Mouse (Mus musculus) forebrain, embryonic 16.5 days (tissue): Measurements from ENCODE around the gene Gm17364. TPM values are rescaled to one million over a fixed set of nuclear protein-coding genes. Genes with fewer than 3 reads are reported as not detected.

ENCODE experiments used
- ATAC-seq: fragments of 200-750 bp; cut with Nextera tagmentation; 2 replicates; pipeline ENCODE4 v1.8.0; 2017; ENCODE audit warnings: mild to moderate bottlenecking, moderate library complexity
- H3K27ac ChIP-seq: fragments of 300-500 bp; sonication (generic); 2 replicates; pipeline ENCODE4 v1.5.1; 2014; ENCODE audit warnings: low read length, control low read depth
- H3K27me3 ChIP-seq: fragments of 300-500 bp; sonication (generic); replicated peaks from 2 replicates; pipeline ENCODE4 v1.6.1; 2014; ENCODE audit warnings: low read length; ENCODE audit not compliant: control insufficient read depth, insufficient read depth
- H3K36me3 ChIP-seq: fragments of 300-500 bp; sonication (generic); 2 replicates; pipeline ENCODE4 v1.6.1; 2014; ENCODE audit not compliant: control insufficient read depth, insufficient read depth
- H3K4me1 ChIP-seq: fragments of 300-500 bp; sonication (generic); replicated peaks from 2 replicates; pipeline ENCODE4 v1.6.1; 2014; ENCODE audit warnings: low read length; ENCODE audit not compliant: control insufficient read depth, insufficient read depth
- H3K4me2 ChIP-seq: fragments of 300-500 bp; sonication (generic); 2 replicates; pipeline ENCODE4 v1.6.1; 2014; ENCODE audit warnings: mild to moderate bottlenecking, low read length, control low read depth
- H3K4me3 ChIP-seq: fragments of 300-500 bp; sonication (generic); replicated peaks from 2 replicates; pipeline ENCODE4 v1.5.1; 2014; ENCODE audit warnings: mild to moderate bottlenecking, low read length, control low read depth
- H3K9ac ChIP-seq: fragments of 300-500 bp; sonication (generic); replicated peaks from 2 replicates; pipeline ENCODE4 v1.6.1; 2014; ENCODE audit warnings: low read depth, low read length, control low read depth
- H3K9me3 ChIP-seq: fragments of 300-500 bp; sonication (generic); 2 replicates; pipeline ENCODE4 v1.6.1; 2016; ENCODE audit warnings: low read length; ENCODE audit not compliant: control insufficient read depth
- WGBS: fragments of 180-500 bp; shearing (Covaris S2); extraction: QIAGEN DNeasy Blood & Tissue Kit; methylation state at CpG from one replicate; pipeline ENCODE4 v1.1.7; 2014; 5-methylcytosine and 5-hydroxymethylcytosine counted together
- polyA plus RNA-seq: library from polyadenylated mRNA; unstranded; fragments of >200 nt; fragmentation: Nextera tagmentation; extraction: Ambion mirVana; gene quantifications from 2 replicates; pipeline ENCODE4 v1.2.1, GENCODE M21; 2015

Gene Gm17364
- polyA plus RNA-seq, 1 experiment from 2014 or later = not detected

DNA sequence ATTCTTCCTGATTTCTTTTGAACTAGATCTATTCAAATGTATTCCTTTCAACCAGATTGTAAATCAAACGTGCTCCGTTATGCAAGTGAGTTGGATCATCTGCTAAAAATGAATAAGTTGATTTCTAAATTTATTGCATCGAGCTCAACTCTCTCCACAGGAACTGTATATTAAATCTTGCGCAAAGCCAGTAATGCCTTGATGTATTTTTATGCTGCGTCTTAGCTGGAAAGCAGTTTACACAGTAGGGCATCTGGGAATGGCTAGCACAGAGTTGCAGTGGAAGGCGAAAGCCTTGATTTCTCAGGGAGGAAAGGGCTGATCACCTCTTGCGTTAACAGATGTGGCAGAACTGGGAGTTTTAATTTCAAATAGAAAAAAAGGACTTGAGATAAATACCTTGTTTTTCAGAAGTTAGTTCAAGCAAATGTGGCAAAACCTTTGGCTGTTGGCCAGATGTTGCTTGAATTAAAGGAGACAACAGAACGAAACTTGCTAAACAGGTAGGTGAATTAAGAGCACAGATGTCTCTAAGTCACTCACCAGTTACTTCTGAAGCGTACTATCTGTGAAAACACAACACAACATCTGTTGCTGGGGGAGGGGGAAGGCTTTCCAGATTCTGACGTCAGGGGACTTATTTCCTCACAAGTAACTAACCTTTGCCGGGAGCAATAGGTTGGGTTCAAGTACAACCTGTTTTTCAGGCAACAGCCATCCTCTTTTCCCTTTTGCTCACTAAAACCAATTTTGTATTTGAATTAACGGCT lies 24.8 kb downstream of the Gm17364 start:
- Histone ChIP-seq H3K9me3 (no peaks in the 10 kb centered on the region), H3K9ac (peak overlapping the region; percentile 48; the same call in 1 of the 2 replicates), H3K36me3 (no peaks in the 10 kb centered on the region), H3K4me2 (peak overlapping the region; percentile 74), H3K4me3 (peak overlapping the region; percentile 87), H3K27me3 (0 out of 2 replicates have a peak, but pooled peaks cover 5% of the 10 kb centered on the region), H3K4me1 (peaks cover 13% of the 10 kb centered on the region), H3K27ac (0 out of 2 replicates have a peak overlapping the region, but pooled peaks have one; percentile 32)
- ATAC-seq = peak; percentile 4; the same call in 1 of the 2 replicates
- 43% methylated on average over 12 of the region's 12 CpGs for WGBS

DNA sequence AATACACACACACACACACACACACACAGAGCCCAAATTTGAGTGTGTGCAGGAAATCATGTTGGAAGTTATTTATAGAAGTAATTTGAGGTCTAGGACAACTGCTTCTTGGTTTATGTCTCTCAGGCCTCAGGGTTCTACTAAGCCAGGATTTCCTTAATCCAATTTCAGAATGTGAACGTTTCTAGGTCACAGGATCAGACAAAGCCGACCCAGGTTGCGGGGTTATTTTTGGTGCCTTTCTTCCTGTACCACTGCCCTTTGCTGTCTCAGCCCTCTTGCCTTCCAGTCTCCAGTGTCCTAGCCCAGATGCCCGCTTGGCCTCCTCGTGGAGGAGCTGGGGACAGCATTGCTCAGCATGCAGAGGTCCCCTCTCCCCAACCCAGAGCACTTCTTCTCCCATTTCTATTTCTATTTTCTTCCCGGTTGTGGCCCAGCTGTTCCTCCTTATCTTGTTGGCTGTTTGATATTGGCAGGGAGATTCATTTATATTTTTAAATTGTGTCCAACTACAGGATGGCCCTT lies 29.4 kb downstream of the Gm17364 start:
- no peak overlapping the region for H3K27ac ChIP-seq
- ATAC-seq = no peak
- H3K36me3 ChIP-seq = no peaks in the 10 kb centered on the region
- H3K4me1 ChIP-seq = 0 out of 2 replicates have a peak, but pooled peaks cover 3% of the 10 kb centered on the region
- no peak overlapping the region for H3K4me3 ChIP-seq
- 66% methylated on average over 6 of the region's 6 CpGs for WGBS
- H3K27me3 ChIP-seq = 0 out of 2 replicates have a peak, but pooled peaks cover 5% of the 10 kb centered on the region
- no peak overlapping the region for H3K9ac ChIP-seq
- H3K4me2 ChIP-seq = no peak overlapping the region
- no peaks in the 10 kb centered on the region for H3K9me3 ChIP-seq

DNA sequence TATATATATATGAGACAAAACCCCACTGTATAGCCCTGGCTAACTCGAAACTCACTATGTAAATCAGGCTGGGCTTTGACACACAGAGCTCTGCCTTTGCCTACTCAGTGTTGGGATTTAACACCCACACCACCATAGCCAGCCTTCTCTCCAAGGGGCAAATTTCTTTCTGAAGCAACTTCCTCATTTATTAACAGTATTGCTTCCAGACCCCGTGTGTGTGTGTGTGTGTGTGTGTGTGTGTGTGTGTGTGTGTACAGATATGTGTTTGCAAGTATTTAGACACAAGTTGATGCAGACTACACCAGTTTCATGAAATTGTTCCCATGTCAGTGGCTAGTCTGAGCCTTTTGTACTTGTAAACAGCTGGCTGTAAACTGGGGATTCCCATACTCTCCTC lies 32.2 kb downstream of the Gm17364 start:
- 68% methylated on average over 2 of the region's 2 CpGs for WGBS
- Histone ChIP-seq H3K4me3 (no peak overlapping the region), H3K27ac (no peak overlapping the region), H3K27me3 (no peaks in the 10 kb centered on the region), H3K9ac (no peak overlapping the region), H3K36me3 (no peaks in the 10 kb centered on the region), H3K4me1 (no peaks in the 10 kb centered on the region), H3K9me3 (no peaks in the 10 kb centered on the region), H3K4me2 (no peak overlapping the region)
- no peak for ATAC-seq

DNA sequence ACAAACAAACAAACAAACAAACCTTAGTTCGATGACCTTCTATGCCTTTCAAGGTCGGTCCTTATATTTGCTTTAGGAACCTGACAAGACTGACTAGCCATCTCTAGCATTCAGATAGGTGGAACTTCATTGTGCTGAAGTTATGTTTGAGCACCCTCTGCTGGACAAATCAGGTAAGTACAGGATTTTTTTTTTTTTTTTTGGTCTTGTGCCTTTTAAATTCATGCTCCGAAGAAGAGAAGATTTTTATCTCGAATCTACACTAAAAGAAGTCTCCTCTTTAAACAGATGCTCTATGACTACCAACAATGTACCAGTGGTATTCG lies 35.0 kb downstream of the Gm17364 start:
- Histone ChIP-seq H3K4me3 (no peak overlapping the region), H3K4me2 (no peak overlapping the region), H3K27me3 (no peaks in the 10 kb centered on the region), H3K9me3 (no peaks in the 10 kb centered on the region), H3K4me1 (no peaks in the 10 kb centered on the region), H3K36me3 (no peaks in the 10 kb centered on the region), H3K9ac (no peak overlapping the region), H3K27ac (no peak overlapping the region)
- 10% methylated on average over 5 of the region's 5 CpGs for WGBS
- peak; percentile 72; the same call in 1 of the 2 replicates for ATAC-seq

DNA sequence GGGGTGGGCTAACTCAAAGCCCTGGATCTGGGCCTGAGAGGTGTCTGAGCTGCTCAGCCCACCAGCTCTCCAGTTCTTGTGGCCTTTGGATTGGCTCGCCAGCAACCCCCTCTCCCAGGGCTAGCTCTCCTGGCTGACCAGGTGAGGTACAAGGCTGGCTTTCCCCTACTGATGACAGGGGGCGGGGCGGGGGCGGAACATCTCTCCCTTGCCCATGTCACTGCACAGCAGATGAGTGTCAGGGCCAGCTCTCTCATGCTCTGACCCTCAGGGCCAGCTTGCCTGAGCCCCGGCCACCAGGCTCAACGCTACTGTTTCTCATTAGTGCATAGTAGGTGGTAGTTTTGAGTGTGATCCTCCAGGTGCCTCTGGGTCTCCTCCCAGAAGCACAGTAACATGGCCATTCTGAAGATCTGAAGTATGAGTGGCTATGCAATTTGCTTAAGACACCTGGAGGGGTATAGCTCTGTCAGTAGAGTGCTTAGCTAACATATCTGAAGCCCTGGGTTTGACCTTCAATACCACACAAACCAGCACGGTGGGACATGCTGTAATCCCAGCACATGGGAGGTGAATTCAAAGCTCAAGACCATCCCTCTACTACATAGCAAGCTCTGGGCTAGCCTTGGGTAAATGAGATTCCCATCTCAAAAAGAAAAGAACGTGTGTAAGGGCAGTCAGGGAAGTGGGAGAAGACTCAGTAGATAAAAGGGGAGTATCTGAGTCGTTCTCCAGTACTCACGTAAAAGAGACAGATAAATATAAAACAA lies 35.6 kb downstream of the Gm17364 start:
- peak; percentile 43 for ATAC-seq

DNA sequence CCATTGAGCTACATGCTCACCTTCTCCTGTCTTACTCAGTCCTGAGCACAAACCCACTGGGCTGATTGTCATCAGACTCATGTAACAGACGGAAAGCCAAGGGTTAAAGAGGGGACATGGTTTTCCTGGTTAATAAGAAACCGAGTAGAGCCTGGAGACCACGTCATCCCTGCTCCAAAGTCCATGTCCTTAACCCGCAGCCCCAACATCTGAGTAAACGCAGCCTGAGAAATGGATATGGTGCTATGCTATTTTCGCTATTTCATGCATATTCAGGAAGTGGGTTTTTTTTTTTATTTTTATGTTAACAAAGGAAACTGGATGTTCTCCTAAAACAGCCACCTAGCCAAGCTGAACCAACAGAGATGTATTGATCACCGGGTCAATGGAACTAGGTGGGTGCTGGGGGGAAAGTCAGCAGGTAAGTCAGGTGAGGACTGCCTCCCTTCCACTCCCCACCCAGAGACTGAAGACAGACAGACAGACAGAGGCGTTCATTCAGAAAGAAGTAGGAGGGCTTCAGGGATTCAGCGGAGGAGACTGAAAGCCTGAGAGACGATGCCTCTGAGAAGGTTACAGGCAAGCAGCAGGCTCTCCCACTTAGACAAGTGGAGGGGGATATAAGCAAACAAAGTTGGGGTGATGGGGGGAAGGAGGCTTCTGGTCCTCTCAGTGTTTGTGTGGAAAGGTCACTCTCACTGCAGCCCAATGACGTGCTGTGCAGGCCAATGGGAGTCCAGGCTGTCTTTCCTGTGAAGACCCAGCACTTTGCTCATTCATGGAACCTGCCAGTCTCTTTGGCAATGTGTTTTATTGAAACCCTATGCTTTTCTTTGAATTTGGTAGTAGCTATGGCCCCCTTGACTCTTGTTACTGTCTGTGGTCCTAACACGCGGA lies 37.7 kb downstream of the Gm17364 start:
- no peak overlapping the region for H3K4me3 ChIP-seq
- H3K9ac ChIP-seq = no peak overlapping the region
- no peaks in the 10 kb centered on the region for H3K27me3 ChIP-seq
- WGBS = 82% methylated on average over 13 of the region's 13 CpGs
- H3K9me3 ChIP-seq = no peaks in the 10 kb centered on the region
- H3K4me1 ChIP-seq = peaks cover 8% of the 10 kb centered on the region; the same call in 1 of the 2 replicates
- no peak overlapping the region for H3K4me2 ChIP-seq
- no peak overlapping the region for H3K27ac ChIP-seq
- H3K36me3 ChIP-seq = no peaks in the 10 kb centered on the region
- ATAC-seq = no peak

More for the DNA sequence above, 35.6 kb downstream of the Gm17364 start:
- H3K9me3 ChIP-seq = no peaks in the 10 kb centered on the region
- no peaks in the 10 kb centered on the region for H3K4me1 ChIP-seq
- 76% methylated on average over 10 of the region's 10 CpGs for WGBS
- no peak overlapping the region for H3K4me3 ChIP-seq
- no peaks in the 10 kb centered on the region for H3K36me3 ChIP-seq
- no peaks in the 10 kb centered on the region for H3K27me3 ChIP-seq
- H3K27ac ChIP-seq = no peak overlapping the region
- no peak overlapping the region for H3K4me2 ChIP-seq
- no peak overlapping the region for H3K9ac ChIP-seq

DNA sequence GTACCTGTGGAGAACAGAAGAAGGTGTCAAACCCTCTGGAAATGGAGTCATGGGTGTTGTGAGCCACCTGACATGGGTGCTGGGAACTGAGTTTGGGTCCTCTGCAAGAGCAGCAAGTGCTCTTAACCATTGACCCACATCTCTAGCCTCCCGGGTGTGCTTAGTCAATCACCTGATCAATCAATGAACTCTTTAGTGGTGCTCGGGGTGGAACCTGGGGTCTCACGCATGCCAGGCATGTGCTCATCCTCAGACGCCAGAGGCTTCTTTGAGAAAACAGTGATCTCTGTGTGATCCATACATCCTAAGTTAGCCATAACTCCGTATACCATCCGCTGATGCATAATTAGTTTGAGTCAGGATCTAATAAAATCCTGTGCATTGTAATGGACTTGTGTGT lies 38.6 kb downstream of the Gm17364 start:
- Histone ChIP-seq H3K27ac (no peak overlapping the region), H3K4me1 (peaks cover 8% of the 10 kb centered on the region), H3K4me3 (no peak overlapping the region), H3K36me3 (no peaks in the 10 kb centered on the region), H3K4me2 (no peak overlapping the region), H3K9me3 (no peaks in the 10 kb centered on the region), H3K9ac (no peak overlapping the region), H3K27me3 (no peaks in the 10 kb centered on the region)
- ATAC-seq = no peak
- 89% methylated on average over 6 of the region's 6 CpGs for WGBS

DNA sequence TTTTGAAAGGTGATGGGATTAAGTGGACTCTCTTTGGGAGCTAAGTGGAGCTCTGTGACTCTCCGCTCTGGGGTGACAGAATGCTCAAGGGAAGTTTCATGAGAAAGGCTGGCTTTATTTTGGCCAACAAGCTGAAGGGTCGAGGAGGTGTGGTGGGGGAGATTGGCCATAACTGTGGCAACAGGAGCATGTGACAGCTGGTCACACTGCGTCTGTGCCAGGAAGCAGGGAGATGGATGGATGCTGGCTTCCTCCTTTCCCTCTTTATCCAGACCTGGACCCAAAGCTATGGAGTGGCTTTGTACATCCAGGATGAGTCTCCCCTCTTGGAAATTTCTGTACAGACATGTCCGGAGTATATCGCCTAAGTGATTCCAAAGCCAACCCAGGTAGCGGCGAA lies 40.5 kb downstream of the Gm17364 start:
- H3K4me3 ChIP-seq = no peak overlapping the region
- no peak overlapping the region for H3K4me2 ChIP-seq
- H3K36me3 ChIP-seq = no peaks in the 10 kb centered on the region
- no peak overlapping the region for H3K27ac ChIP-seq
- H3K9ac ChIP-seq = no peak overlapping the region
- H3K9me3 ChIP-seq = no peaks in the 10 kb centered on the region
- no peak for ATAC-seq
- H3K27me3 ChIP-seq = no peaks in the 10 kb centered on the region
- WGBS = 90% methylated on average over 7 of the region's 7 CpGs
- H3K4me1 ChIP-seq = peaks cover 8% of the 10 kb centered on the region
